Comparison of ENCODE assay signal across 12 mouse cellular contexts in the genomic region with DNA sequence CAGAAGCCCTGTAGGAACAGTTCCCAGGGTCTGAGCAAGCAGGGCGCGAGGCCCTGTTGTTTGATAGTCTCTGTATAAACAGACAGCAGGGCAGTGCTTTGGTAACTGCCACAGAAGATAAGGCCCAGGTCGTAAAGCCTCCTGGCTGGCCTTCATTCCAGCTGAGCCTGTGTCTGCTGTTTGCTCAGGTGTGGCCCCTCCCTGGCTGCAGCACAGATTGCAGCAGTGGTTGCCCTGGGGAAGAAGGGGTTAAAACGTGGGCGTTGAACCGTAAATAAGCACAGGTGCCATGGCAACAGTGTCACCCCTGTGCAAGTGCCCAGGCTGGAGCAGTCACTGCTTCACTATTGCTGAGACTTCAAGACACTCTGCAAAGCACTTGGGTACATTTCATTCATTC. TPM values are rescaled to one million over a fixed set of nuclear protein-coding genes. Genes with fewer than 3 reads are reported as not detected.
A peak's percentile ranks its signal among the peaks of the same experiment; 100 is the strongest.
DNase-seq lines count a peak whose midpoint lies in the region; ATAC-seq and TF ChIP-seq lines count a peak whose summit lies in the region.
"Had no signal": no experiment of that assay in that cellular context is flagged by ENCODE, and none has a peak within 500 bp of the region (broad histone marks: within the 10 kb centered on the region; RNA-seq: fewer than 3 reads in every experiment).

No protein-coding gene starts in this region.

- no peaks in the 10 kb centered on the region for H3K79me2 ChIP-seq in CH12.LX (replicated peaks; ENCODE audit: control insufficient read depth, extremely low read depth, insufficient read depth, poor library complexity, severe bottlenecking)

- no peak for TF ChIP-seq CTCF in CH12.LX (conservative IDR thresholded peaks at IDR 0.05 in 1 of 2, IDR thresholded peaks at IDR 0.05 in 1 of 2; ENCODE audit: low read depth in 2 of 2, low read length in 2 of 2)

- peak; percentile 49 for DNase-seq in hindbrain, embryonic 11.5 days (ENCODE audit: low spot score)
- peak; percentile 5 for DNase-seq in CH12.LX (ENCODE audit: extremely low read depth)
- no peak for DNase-seq in intestine, embryonic 14.5 days (ENCODE audit: low spot score)
- DNase-seq in natural killer cell, adult 2 months (ENCODE audit: low spot score in 2 of 2), result no peak
- no peak for DNase-seq in adrenal gland, postnatal 36 days
- DNase-seq: cerebellum, adult 11 months; lung, postnatal 10 days had no signal

- no peak for TF ChIP-seq EP300 in CH12.LX (IDR thresholded peaks at IDR 0.05; ENCODE audit: low read length)

- no peak overlapping the region for H3K9ac ChIP-seq in hindbrain, embryonic 11.5 days (ENCODE audit: low read depth, low read length)
- H3K9ac ChIP-seq in hindbrain, embryonic 13.5 days, result no peak overlapping the region
- no peak overlapping the region for H3K9ac ChIP-seq in CH12.LX (ENCODE audit: insufficient read depth, low read depth)
- H3K9ac ChIP-seq in intestine, embryonic 14.5 days (ENCODE audit: low read length), result no peak overlapping the region
- H3K9ac ChIP-seq in liver, embryonic 16.5 days (ENCODE audit: low read depth, low read length), result no peak overlapping the region

- no peak overlapping the region for H3K27ac ChIP-seq in hindbrain, embryonic 11.5 days (ENCODE audit: low read depth, low read length)
- no peak overlapping the region for H3K27ac ChIP-seq in hindbrain, embryonic 13.5 days
- no peak overlapping the region for H3K27ac ChIP-seq in CH12.LX (ENCODE audit: insufficient read depth, low read depth)
- H3K27ac ChIP-seq in intestine, embryonic 14.5 days (ENCODE audit: low read depth), result peak overlapping the region; percentile 57; the same call in 1 of the 2 replicates
- peak overlapping the region; percentile 58 for H3K27ac ChIP-seq in liver, embryonic 16.5 days (ENCODE audit: low read length)
- H3K27ac ChIP-seq: left cerebral cortex, adult 2 months had no signal

- in situ Hi-C loops in CH12.LX (cut with MboI; ENCODE audit: low pct_ligation_motif_present, low pct_unique_long_range_greater_than_20kb, low sequenced_read_pairs), result no loop called here

- H3K9me3 ChIP-seq in hindbrain, embryonic 11.5 days (ENCODE audit: control insufficient read depth, low read length), result no peaks in the 10 kb centered on the region
- H3K9me3 ChIP-seq in hindbrain, embryonic 13.5 days, result no peaks in the 10 kb centered on the region
- no peaks in the 10 kb centered on the region for H3K9me3 ChIP-seq in CH12.LX (replicated peaks; ENCODE audit: low read length)
- H3K9me3 ChIP-seq in intestine, embryonic 14.5 days (ENCODE audit: control insufficient read depth, low read length), result no peaks in the 10 kb centered on the region
- H3K9me3 ChIP-seq in liver, embryonic 16.5 days (replicated peaks; ENCODE audit: control insufficient read depth, low read length), result no peaks in the 10 kb centered on the region

- H3K27me3 ChIP-seq in hindbrain, embryonic 11.5 days (ENCODE audit: control insufficient read depth, insufficient read depth, low read length), result no peaks in the 10 kb centered on the region
- no peaks in the 10 kb centered on the region for H3K27me3 ChIP-seq in hindbrain, embryonic 13.5 days
- H3K27me3 ChIP-seq in CH12.LX (replicated peaks), result no peaks in the 10 kb centered on the region
- no peaks in the 10 kb centered on the region for H3K27me3 ChIP-seq in intestine, embryonic 14.5 days (replicated peaks; ENCODE audit: control insufficient read depth, insufficient read depth, low read length)
- no peaks in the 10 kb centered on the region for H3K27me3 ChIP-seq in liver, embryonic 16.5 days (ENCODE audit: control insufficient read depth, insufficient read depth, low read depth, low read length)

- no peaks in the 10 kb centered on the region for H3K36me3 ChIP-seq in hindbrain, embryonic 11.5 days (ENCODE audit: control insufficient read depth, insufficient read depth, low read length)
- no peaks in the 10 kb centered on the region for H3K36me3 ChIP-seq in hindbrain, embryonic 13.5 days
- H3K36me3 ChIP-seq in CH12.LX (replicated peaks in 1 of 2; ENCODE audit: control insufficient read depth in 1 of 2, insufficient read depth in 1 of 2, low read length in 1 of 2), result no peaks in the 10 kb centered on the region
- no peaks in the 10 kb centered on the region for H3K36me3 ChIP-seq in intestine, embryonic 14.5 days (ENCODE audit: control insufficient read depth, insufficient read depth, low read length)
- H3K36me3 ChIP-seq in liver, embryonic 16.5 days (ENCODE audit: control insufficient read depth, insufficient read depth), result no peaks in the 10 kb centered on the region

- H3K4me3 ChIP-seq in hindbrain, embryonic 11.5 days (ENCODE audit: low read depth, low read length), result no peak overlapping the region
- no peak overlapping the region for H3K4me3 ChIP-seq in hindbrain, embryonic 13.5 days
- H3K4me3 ChIP-seq in CH12.LX (replicated peaks in 1 of 3; ENCODE audit: low read depth in 2 of 3, low read length in 2 of 3, poor library complexity in 1 of 3), result no peak overlapping the region
- H3K4me3 ChIP-seq in intestine, embryonic 14.5 days (ENCODE audit: low read depth, low read length), result no peak overlapping the region
- H3K4me3 ChIP-seq in liver, embryonic 16.5 days (ENCODE audit: low read depth, low read length), result no peak overlapping the region
- H3K4me3 ChIP-seq: left cerebral cortex, adult 2 months had no signal

- no peak for ATAC-seq in hindbrain, embryonic 11.5 days (ENCODE audit: low FRiP score)
- no peak for ATAC-seq in hindbrain, embryonic 13.5 days (ENCODE audit: low FRiP score)
- ATAC-seq in intestine, embryonic 14.5 days (replicated peaks; ENCODE audit: low FRiP score, low TSS enrichment, low read depth), result peak; percentile 95
- peak; percentile 86 for ATAC-seq in liver, embryonic 16.5 days (ENCODE audit: low read depth)
- ATAC-seq in erythroid progenitor cell, adult 5-6 weeks (replicated peaks; ENCODE audit: low FRiP score, poor library complexity, severe bottlenecking), result no peak
- ATAC-seq: hindbrain, embryonic 16.5 days had no signal

- H3K4me2 ChIP-seq in hindbrain, embryonic 11.5 days (replicated peaks; ENCODE audit: low read depth, low read length), result no peak overlapping the region
- H3K4me2 ChIP-seq in hindbrain, embryonic 13.5 days, result no peak overlapping the region
- no peak overlapping the region for H3K4me2 ChIP-seq in CH12.LX (ENCODE audit: insufficient read depth, low read depth, poor library complexity, severe bottlenecking)
- 0 out of 2 replicates have a peak overlapping the region, but pooled peaks have one; percentile 15 for H3K4me2 ChIP-seq in intestine, embryonic 14.5 days (ENCODE audit: low read length)
- H3K4me2 ChIP-seq in liver, embryonic 16.5 days (ENCODE audit: low read depth, low read length), result no peak overlapping the region

- no peak for TF ChIP-seq RAD21 in CH12.LX (IDR thresholded peaks at IDR 0.05; ENCODE audit: low read depth, low read length)

- no peak for TF ChIP-seq POLR2A in CH12.LX (IDR thresholded peaks at IDR 0.05; ENCODE audit: low read depth, low read length)

- 0 out of 2 replicates have a peak, but pooled peaks cover 3% of the 10 kb centered on the region for H3K4me1 ChIP-seq in hindbrain, embryonic 11.5 days (replicated peaks; ENCODE audit: control insufficient read depth, insufficient read depth, low read length)
- H3K4me1 ChIP-seq in hindbrain, embryonic 13.5 days (replicated peaks), result peaks cover 5% of the 10 kb centered on the region
- peaks cover 4 to 5% of the 10 kb centered on the region in 2 experiments for H3K4me1 ChIP-seq in CH12.LX (ENCODE audit: control insufficient read depth in 1 of 2, insufficient read depth in 2 of 2)
- 0 out of 2 replicates have a peak, but pooled peaks cover 7% of the 10 kb centered on the region for H3K4me1 ChIP-seq in intestine, embryonic 14.5 days (replicated peaks; ENCODE audit: control insufficient read depth, insufficient read depth, low read length)
- peaks cover 8% of the 10 kb centered on the region for H3K4me1 ChIP-seq in liver, embryonic 16.5 days (ENCODE audit: control insufficient read depth, low read depth, low read length)

- WGBS in hindbrain, embryonic 11.5 days, result 17% methylated on average over 6 of the region's 6 CpGs
- WGBS in hindbrain, embryonic 13.5 days, result 28% methylated on average over 6 of the region's 6 CpGs
- WGBS in intestine, embryonic 14.5 days, result 9% methylated on average over 6 of the region's 6 CpGs
- 22% methylated on average over 6 of the region's 6 CpGs for WGBS in liver, embryonic 16.5 days (ENCODE audit: insufficient replicate concordance)

- dilution Hi-C loops in CH12.LX (cut with MboI; ENCODE audit: extremely low pct_ligation_motif_present, extremely low pct_unique_long_range_greater_than_20kb, low sequenced_read_pairs), result no loop called here

TF ChIP-seq in CH12.LX, 34 proteins besides CTCF, POLR2A, EP300 and RAD21 (continues in another document):
- TF ChIP-seq GABPA (IDR thresholded peaks at IDR 0.05; ENCODE audit: insufficient replicate concordance, low read depth, low read length) (no peak), BHLHE40 (IDR thresholded peaks at IDR 0.05; ENCODE audit: low read depth, low read length) (no peak), E2F4 (IDR thresholded peaks at IDR 0.05; ENCODE audit: insufficient replicate concordance, low read depth, low read length) (no peak), POLR2AphosphoS2 (IDR thresholded peaks at IDR 0.05; ENCODE audit: low read depth, low read length) (no peak), UBTF (IDR thresholded peaks at IDR 0.05; ENCODE audit: low read depth, low read length) (no peak), MYC (IDR thresholded peaks at IDR 0.05; ENCODE audit: low read depth, low read length) (no peak), IRF4 (IDR thresholded peaks at IDR 0.05; ENCODE audit: low read depth, low read length) (no peak), HCFC1 (IDR thresholded peaks at IDR 0.05; ENCODE audit: low read depth, low read length) (no peak), CHD2 (IDR thresholded peaks at IDR 0.05; ENCODE audit: low read length) (no peak), MAX (IDR thresholded peaks at IDR 0.05; ENCODE audit: low read length) (no peak), JUN (IDR thresholded peaks at IDR 0.05; ENCODE audit: insufficient read depth, low read depth, low read length) (no peak), ZC3H11A (IDR thresholded peaks at IDR 0.05; ENCODE audit: low read depth, low read length) (no peak)

RNA-seq across cellular contexts. Expression of a gene that starts 26.8 kb away (rescaled TPM):
- polyA plus RNA-seq in hindbrain, embryonic 11.5 days (2014; fragmentation: Nextera tagmentation; extraction: Ambion mirVana), result 4.6 and 8.5 TPM in 2 replicates
- polyA plus RNA-seq in hindbrain, embryonic 13.5 days (2015; fragmentation: Nextera tagmentation; extraction: Ambion mirVana), result 1.9 and 2.3 TPM in 2 replicates
- 11.7 and 12.3 TPM in 2 replicates for total RNA-seq in CH12.LX (2012; rRNA removed)
- total RNA-seq in CH12.LX (2014; rRNA removed), result 8.7 and 9.0 TPM in 2 replicates
- 12.5 and 14.1 TPM in 2 replicates for polyA plus RNA-seq in CH12.LX (2012; ENCODE audit: insufficient read length, low read depth)
- polyA plus RNA-seq in intestine, embryonic 14.5 days (2014; fragmentation: Nextera tagmentation; extraction: Ambion mirVana), result 5.6 and 7.3 TPM in 2 replicates
- 4.7 and 5.1 TPM in 2 replicates for polyA plus RNA-seq in liver, embryonic 16.5 days (2015; fragmentation: Nextera tagmentation; extraction: Ambion mirVana)
- 2.2 and 3.4 TPM in 2 replicates for total RNA-seq in erythroid progenitor cell, adult 5-6 weeks (2015; ENCODE audit: low replicate concordance)
- 2.4 and 3.6 TPM in 2 replicates for total RNA-seq in erythroid progenitor cell, adult 5-6 weeks (2017; ENCODE audit: low replicate concordance)
- 10 to 100 TPM in 1 of 2 experiments, 1 to 10 TPM in 1; 8.6 to 13.9 TPM for total RNA-seq in adrenal gland, postnatal 36 days (2021)

Comparison
In these comparisons a context has a peak if more than half of its experiments do, and no peak if none do; other contexts are left out.
1. ATAC-seq: peak in intestine, embryonic 14.5 days (single experiment) and liver, embryonic 16.5 days (single experiment); none in hindbrain, embryonic 11.5 days (single experiment), hindbrain, embryonic 13.5 days (single experiment) and erythroid progenitor cell, adult 5-6 weeks (single experiment).
2. DNase-seq: peak in hindbrain, embryonic 11.5 days (single experiment) and CH12.LX (single experiment); none in intestine, embryonic 14.5 days (single experiment), natural killer cell, adult 2 months (0 of 2) and adrenal gland, postnatal 36 days (0 of 2).
3. H3K27ac ChIP-seq: peak in intestine, embryonic 14.5 days (single experiment) and liver, embryonic 16.5 days (single experiment); none in hindbrain, embryonic 11.5 days (single experiment), hindbrain, embryonic 13.5 days (single experiment) and CH12.LX (single experiment).